Mouse (Mus musculus): ENCODE results near the gene Auts2. TPM values are rescaled to one million over a fixed set of nuclear protein-coding genes. Genes with fewer than 3 reads are reported as not detected.

The Auts2 gene
- total RNA-seq, 1 experiment from 2014 or later: 1.9 TPM

GRCm38 (mm10) chr5:132318026-132318765, 224.9 kb downstream of the Auts2 start:
- no peak for ATAC-seq (replicated peaks in 1 of 2; ENCODE audit: insufficient read depth in 1 of 2, low FRiP score in 2 of 2, low TSS enrichment in 1 of 2, low read depth in 1 of 2, poor library complexity in 2 of 2, severe bottlenecking in 2 of 2)

- ATAC-seq (replicated peaks in 1 of 2; ENCODE audit: insufficient read depth in 1 of 2, low FRiP score in 2 of 2, low TSS enrichment in 1 of 2, low read depth in 1 of 2, poor library complexity in 2 of 2, severe bottlenecking in 2 of 2): no peak
Observed at GRCm38 (mm10) chr5:132316897-132317296, 226.2 kb downstream of the Auts2 start.

GRCm38 (mm10) chr5:132314300-132314699, 228.8 kb downstream of the Auts2 start:
- ATAC-seq (replicated peaks in 1 of 2; ENCODE audit: insufficient read depth in 1 of 2, low FRiP score in 2 of 2, low TSS enrichment in 1 of 2, low read depth in 1 of 2, poor library complexity in 2 of 2, severe bottlenecking in 2 of 2): no peak

- no peak for ATAC-seq (replicated peaks in 1 of 2; ENCODE audit: insufficient read depth in 1 of 2, low FRiP score in 2 of 2, low TSS enrichment in 1 of 2, low read depth in 1 of 2, poor library complexity in 2 of 2, severe bottlenecking in 2 of 2)
Observed at GRCm38 (mm10) chr5:132307000-132307399, 236.1 kb downstream of the Auts2 start.

GRCm38 (mm10) chr5:132305354-132305934, 237.7 kb downstream of the Auts2 start:
- ATAC-seq (replicated peaks in 1 of 2; ENCODE audit: insufficient read depth in 1 of 2, low FRiP score in 2 of 2, low TSS enrichment in 1 of 2, low read depth in 1 of 2, poor library complexity in 2 of 2, severe bottlenecking in 2 of 2): no peak

GRCm38 (mm10) chr5:132302778-132303177, 240.4 kb downstream of the Auts2 start:
- no peak for ATAC-seq (replicated peaks in 1 of 2; ENCODE audit: insufficient read depth in 1 of 2, low FRiP score in 2 of 2, low TSS enrichment in 1 of 2, low read depth in 1 of 2, poor library complexity in 2 of 2, severe bottlenecking in 2 of 2)

DNA sequence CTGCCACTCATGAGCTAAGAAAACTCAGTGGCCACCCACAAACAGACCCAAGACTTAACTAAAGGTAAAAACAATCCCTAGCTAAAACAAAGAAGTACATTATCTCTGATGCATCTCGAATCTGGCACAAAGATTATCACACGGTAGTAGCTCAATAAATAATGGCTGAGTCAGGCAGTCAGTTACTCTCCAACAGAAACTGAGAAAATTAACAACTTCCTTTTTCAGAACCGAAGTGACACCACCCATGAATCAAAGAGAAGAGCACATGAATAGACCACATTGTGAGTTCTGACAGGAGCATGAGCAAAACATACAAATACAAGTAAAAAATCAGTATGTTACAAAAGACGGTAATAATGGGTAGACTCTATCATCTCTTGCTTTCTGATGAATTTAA, 242.3 kb downstream of the Auts2 start:
- ATAC-seq (replicated peaks in 1 of 2; ENCODE audit: insufficient read depth in 1 of 2, low FRiP score in 2 of 2, low TSS enrichment in 1 of 2, low read depth in 1 of 2, poor library complexity in 2 of 2, severe bottlenecking in 2 of 2): peak; percentile 70 to 71; a peak in 3 of 4 replicates

GRCm38 (mm10) chr5:132299716-132300115, 243.4 kb downstream of the Auts2 start:
- no peak for ATAC-seq (replicated peaks in 1 of 2; ENCODE audit: insufficient read depth in 1 of 2, low FRiP score in 2 of 2, low TSS enrichment in 1 of 2, low read depth in 1 of 2, poor library complexity in 2 of 2, severe bottlenecking in 2 of 2)

DNA sequence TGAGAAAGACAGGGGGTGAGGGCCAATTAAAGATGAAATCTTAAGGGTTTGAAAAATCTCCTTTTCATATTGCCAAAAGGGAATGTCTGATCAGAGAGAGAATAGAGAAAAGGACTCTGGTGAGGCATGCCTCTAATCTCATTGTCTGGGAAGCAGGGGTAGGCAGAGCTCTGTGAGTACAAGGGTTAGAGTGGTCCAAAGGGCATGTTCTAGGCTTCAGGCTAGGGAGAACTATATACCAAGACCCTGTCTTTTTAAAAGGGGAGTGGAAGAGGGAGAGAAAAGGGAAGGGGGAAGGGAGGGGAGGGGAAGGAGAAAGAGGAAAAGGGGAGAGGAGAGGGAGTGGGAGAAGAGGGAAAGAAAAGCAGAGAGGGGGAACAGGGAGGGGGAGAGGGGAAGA, 244.1 kb downstream of the Auts2 start:
- no peak for ATAC-seq (replicated peaks in 1 of 2; ENCODE audit: insufficient read depth in 1 of 2, low FRiP score in 2 of 2, low TSS enrichment in 1 of 2, low read depth in 1 of 2, poor library complexity in 2 of 2, severe bottlenecking in 2 of 2)

- ATAC-seq (replicated peaks in 1 of 2; ENCODE audit: insufficient read depth in 1 of 2, low FRiP score in 2 of 2, low TSS enrichment in 1 of 2, low read depth in 1 of 2, poor library complexity in 2 of 2, severe bottlenecking in 2 of 2): no peak
Observed at GRCm38 (mm10) chr5:132297309-132297708, 245.8 kb downstream of the Auts2 start.

GRCm38 (mm10) chr5:132294469-132294868, 248.7 kb downstream of the Auts2 start:
- ATAC-seq (replicated peaks in 1 of 2; ENCODE audit: insufficient read depth in 1 of 2, low FRiP score in 2 of 2, low TSS enrichment in 1 of 2, low read depth in 1 of 2, poor library complexity in 2 of 2, severe bottlenecking in 2 of 2): no peak

GRCm38 (mm10) chr5:132292932-132293331, 250.2 kb downstream of the Auts2 start:
- no peak for ATAC-seq (replicated peaks in 1 of 2; ENCODE audit: insufficient read depth in 1 of 2, low FRiP score in 2 of 2, low TSS enrichment in 1 of 2, low read depth in 1 of 2, poor library complexity in 2 of 2, severe bottlenecking in 2 of 2)

GRCm38 (mm10) chr5:132290606-132291535, 252.3 kb downstream of the Auts2 start:
- ATAC-seq (replicated peaks in 1 of 2; ENCODE audit: insufficient read depth in 1 of 2, low FRiP score in 2 of 2, low TSS enrichment in 1 of 2, low read depth in 1 of 2, poor library complexity in 2 of 2, severe bottlenecking in 2 of 2): no peak

DNA sequence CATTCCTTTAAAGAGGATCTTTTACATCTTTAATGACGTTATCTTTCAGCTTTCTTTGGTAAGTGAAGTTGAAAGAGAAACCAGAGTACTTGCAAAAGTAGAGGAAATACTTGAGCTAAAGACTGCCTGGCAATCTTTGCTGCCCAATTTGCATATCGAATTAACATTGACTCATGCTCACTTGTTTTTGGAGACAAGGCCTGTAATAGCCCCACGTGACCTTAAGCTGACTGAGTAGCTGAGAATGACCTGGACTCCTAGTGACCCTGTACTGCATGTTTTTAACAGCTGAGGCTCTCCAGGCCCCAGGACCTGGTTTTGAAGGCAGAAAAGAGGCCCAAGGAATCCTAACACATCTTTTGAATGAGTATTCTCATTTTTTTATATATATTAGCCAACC, 259.4 kb downstream of the Auts2 start:
- ATAC-seq (replicated peaks in 1 of 2; ENCODE audit: insufficient read depth in 1 of 2, low FRiP score in 2 of 2, low TSS enrichment in 1 of 2, low read depth in 1 of 2, poor library complexity in 2 of 2, severe bottlenecking in 2 of 2): no peak

DNA sequence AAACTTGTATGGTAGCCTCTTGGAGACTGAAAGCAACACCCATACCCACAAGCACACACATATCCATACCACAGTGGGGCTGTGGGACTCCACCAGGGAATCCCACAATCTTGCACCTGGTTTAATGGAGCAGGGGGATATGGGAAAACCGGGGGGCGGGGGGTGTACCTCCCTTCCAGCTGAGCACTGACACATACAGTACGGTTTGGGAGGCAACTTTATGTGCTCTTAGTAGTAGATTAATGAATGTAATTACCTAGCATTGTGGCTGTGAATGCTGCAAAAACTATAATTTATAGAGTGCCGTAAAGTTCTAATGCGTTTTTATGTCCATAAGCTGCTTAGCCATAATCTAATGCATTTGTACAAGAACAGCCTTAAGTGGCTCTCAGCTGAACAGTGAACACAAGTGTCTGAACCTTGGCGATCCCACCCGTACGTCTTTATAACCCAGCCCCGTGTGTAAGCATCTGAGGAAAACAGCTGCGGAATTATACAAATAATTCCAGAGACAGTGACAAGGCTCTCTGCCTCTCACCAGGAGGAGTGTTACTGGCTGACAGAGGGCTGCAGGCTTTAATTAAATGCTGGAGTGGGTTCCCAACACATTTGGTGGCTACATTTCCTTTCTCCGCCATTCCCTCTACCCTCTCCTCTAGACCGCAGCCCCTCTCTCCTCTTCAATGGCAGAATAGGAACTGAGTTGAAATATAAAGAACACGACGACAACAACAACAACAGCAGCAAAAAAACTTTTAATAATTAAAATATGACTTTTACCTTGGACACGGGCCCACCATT, 268.8 kb downstream of the Auts2 start:
- no peak for ATAC-seq (replicated peaks in 1 of 2; ENCODE audit: insufficient read depth in 1 of 2, low FRiP score in 2 of 2, low TSS enrichment in 1 of 2, low read depth in 1 of 2, poor library complexity in 2 of 2, severe bottlenecking in 2 of 2)

DNA sequence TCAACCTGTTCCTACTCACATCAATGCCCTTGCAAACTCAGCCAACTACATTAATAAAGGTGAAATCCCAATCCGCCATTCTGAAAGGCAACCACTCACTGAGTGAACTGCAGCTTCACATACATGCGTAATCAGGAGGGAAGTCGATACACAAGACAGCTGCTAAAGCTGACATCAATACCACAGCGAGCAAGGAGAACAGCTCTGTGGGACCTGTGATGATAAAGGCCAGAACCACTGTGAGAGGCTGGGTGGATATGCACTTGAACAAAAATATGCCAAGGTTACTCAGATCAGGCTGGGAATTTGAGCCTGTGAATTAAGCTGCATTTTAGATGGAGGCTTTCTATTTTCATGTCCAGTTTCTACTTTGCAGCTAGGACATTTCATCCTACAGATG, 271.0 kb downstream of the Auts2 start:
- ATAC-seq (replicated peaks in 1 of 2; ENCODE audit: insufficient read depth in 1 of 2, low FRiP score in 2 of 2, low TSS enrichment in 1 of 2, low read depth in 1 of 2, poor library complexity in 2 of 2, severe bottlenecking in 2 of 2): no peak

GRCm38 (mm10) chr5:132270896-132271295, 272.2 kb downstream of the Auts2 start:
- ATAC-seq (replicated peaks in 1 of 2; ENCODE audit: insufficient read depth in 1 of 2, low FRiP score in 2 of 2, low TSS enrichment in 1 of 2, low read depth in 1 of 2, poor library complexity in 2 of 2, severe bottlenecking in 2 of 2): no peak

Data from hematopoietic stem cell, adult 5-6 weeks (primary cell).